Mouse (Mus musculus): ENCODE results near the gene Vwa5b1. TPM values are rescaled to one million over a fixed set of nuclear protein-coding genes. Genes with fewer than 3 reads are reported as not detected.

Vwa5b1 gene
- 0.08 TPM in 1 of 2 replicates, not detected in the other for polyA plus RNA-seq (2012; rRNA removed)

GRCm38 (mm10) chr4:138635428-138636145, at the start of gene Vwa5b1:
TSS of gene Vwa5b1 (minus strand) at chr4:138635884.
- Histone ChIP-seq H3K4me3 (ENCODE audit: insufficient read depth, low read depth, low read length) (no peak within 1 kb of the TSS), H3K4me1 (ENCODE audit: control insufficient read depth, insufficient read depth, low read length) (no peaks in the 10 kb centered on the region), H3K27me3 (replicated peaks; ENCODE audit: control insufficient read depth, insufficient read depth, low read length) (no peaks in the 10 kb centered on the region), H3K27ac (ENCODE audit: insufficient read depth, low read depth, low read length) (no peak within 1 kb of the TSS), H3K36me3 (ENCODE audit: control insufficient read depth, insufficient read depth, low read length) (no peaks in the 10 kb centered on the region)
- DNase-seq, result no peak
- no peak for TF ChIP-seq CTCF (conservative IDR thresholded peaks at IDR 0.05; ENCODE audit: insufficient read depth, insufficient read length, low read depth, low read length)
- WGBS, result 34% methylated on average over 8 of the region's 8 CpGs

DNA sequence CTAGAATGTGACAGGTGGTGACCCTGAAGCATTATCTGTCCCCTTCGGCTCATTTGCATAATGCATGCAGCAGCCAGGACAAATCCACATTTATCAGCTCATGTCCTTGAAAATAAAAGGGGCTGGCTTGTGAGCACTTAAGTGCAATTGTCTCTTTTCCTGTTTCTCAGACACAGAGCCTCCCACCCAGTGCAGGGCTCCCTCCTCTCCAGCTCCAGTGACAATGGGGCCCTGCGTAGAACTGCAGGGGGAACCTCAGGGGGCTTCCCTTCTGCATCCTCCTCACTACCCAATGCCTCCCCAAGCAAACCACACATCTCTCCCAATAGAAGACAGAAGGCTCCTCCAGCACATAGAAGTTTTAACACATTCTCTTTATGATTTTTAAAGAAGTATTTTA, 47.1 kb upstream of the Vwa5b1 start:
- Histone ChIP-seq H3K27me3 (replicated peaks; ENCODE audit: control insufficient read depth, insufficient read depth, low read length) (no peaks in the 10 kb centered on the region), H3K4me1 (ENCODE audit: control insufficient read depth, insufficient read depth, low read length) (no peaks in the 10 kb centered on the region), H3K4me3 (ENCODE audit: insufficient read depth, low read depth, low read length) (no peak overlapping the region), H3K36me3 (ENCODE audit: control insufficient read depth, insufficient read depth, low read length) (no peaks in the 10 kb centered on the region), H3K27ac (ENCODE audit: insufficient read depth, low read depth, low read length) (no peak overlapping the region)
- whole genome bisulfite sequencing, result 66% methylated on average over 2 of the region's 2 CpGs
- TF ChIP-seq POLR2A (IDR thresholded peaks at IDR 0.05; ENCODE audit: low read depth, low read length) (no peak), CTCF (conservative IDR thresholded peaks at IDR 0.05; ENCODE audit: insufficient read depth, insufficient read length, low read depth, low read length) (no peak)
- no peak for DNase-seq

GRCm38 (mm10) chr4:138680124-138680523, 44.4 kb upstream of the Vwa5b1 start:
- H3K36me3 ChIP-seq (ENCODE audit: control insufficient read depth, insufficient read depth, low read length), result no peaks in the 10 kb centered on the region
- H3K4me3 ChIP-seq (ENCODE audit: insufficient read depth, low read depth, low read length), result no peak overlapping the region
- WGBS, result 60% methylated on average over 4 of the region's 4 CpGs
- no peak for TF ChIP-seq POLR2A (IDR thresholded peaks at IDR 0.05; ENCODE audit: low read depth, low read length)
- TF ChIP-seq CTCF (conservative IDR thresholded peaks at IDR 0.05; ENCODE audit: insufficient read depth, insufficient read length, low read depth, low read length), result no peak
- no peaks in the 10 kb centered on the region for H3K4me1 ChIP-seq (ENCODE audit: control insufficient read depth, insufficient read depth, low read length)
- no peak for DNase-seq
- no peak overlapping the region for H3K27ac ChIP-seq (ENCODE audit: insufficient read depth, low read depth, low read length)
- no peaks in the 10 kb centered on the region for H3K27me3 ChIP-seq (replicated peaks; ENCODE audit: control insufficient read depth, insufficient read depth, low read length)

DNA sequence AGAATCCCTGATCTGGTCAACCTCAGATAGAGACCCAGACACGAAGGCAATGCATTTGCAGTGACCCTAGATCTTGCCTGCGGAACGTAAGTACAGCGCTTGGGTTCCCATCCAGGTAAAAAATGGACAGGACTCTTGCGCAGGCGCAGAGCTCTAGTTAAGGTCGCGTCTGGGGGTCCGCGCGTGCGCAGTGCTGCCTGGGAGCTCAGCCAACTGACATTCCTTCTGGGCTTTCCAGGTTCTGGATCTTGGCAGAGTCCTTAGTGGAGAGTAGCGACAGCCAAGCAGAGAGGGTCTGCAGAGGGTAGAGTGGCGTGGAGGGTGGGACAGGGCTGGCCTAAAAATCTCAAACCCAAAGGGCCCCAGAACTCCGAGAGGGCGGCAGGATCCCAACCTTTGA, 41.9 kb upstream of the Vwa5b1 start:
- Histone ChIP-seq H3K36me3 (ENCODE audit: control insufficient read depth, insufficient read depth, low read length) (no peaks in the 10 kb centered on the region), H3K4me1 (ENCODE audit: control insufficient read depth, insufficient read depth, low read length) (no peaks in the 10 kb centered on the region), H3K27me3 (replicated peaks; ENCODE audit: control insufficient read depth, insufficient read depth, low read length) (no peaks in the 10 kb centered on the region), H3K27ac (ENCODE audit: insufficient read depth, low read depth, low read length) (no peak overlapping the region), H3K4me3 (ENCODE audit: insufficient read depth, low read depth, low read length) (no peak overlapping the region)
- no peak for DNase-seq
- WGBS, result 26% methylated on average over 16 of the region's 16 CpGs
- no peak for TF ChIP-seq CTCF (conservative IDR thresholded peaks at IDR 0.05; ENCODE audit: insufficient read depth, insufficient read length, low read depth, low read length)
- no peak for TF ChIP-seq POLR2A (IDR thresholded peaks at IDR 0.05; ENCODE audit: low read depth, low read length)

DNA sequence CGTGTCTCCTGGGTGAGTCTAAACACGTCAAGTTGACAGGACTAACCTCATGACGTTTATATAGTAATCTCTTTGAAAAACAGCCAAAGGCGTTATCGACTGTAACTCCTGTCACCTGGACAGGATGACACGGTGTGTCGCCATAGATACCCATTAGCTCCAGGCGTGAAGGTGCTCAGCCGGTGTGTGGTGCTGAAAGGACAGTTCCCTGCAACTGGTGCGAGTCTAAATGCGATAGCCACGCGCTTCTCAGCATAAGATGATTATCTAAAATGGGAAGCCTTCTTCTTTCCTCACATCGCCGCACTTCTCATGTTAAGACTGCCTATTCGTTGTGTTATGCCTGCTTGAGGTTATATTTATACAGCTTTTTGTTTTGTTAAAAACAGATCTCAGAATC, 40.8 kb upstream of the Vwa5b1 start:
- no peaks in the 10 kb centered on the region for H3K27me3 ChIP-seq (replicated peaks; ENCODE audit: control insufficient read depth, insufficient read depth, low read length)
- H3K27ac ChIP-seq (ENCODE audit: insufficient read depth, low read depth, low read length), result no peak overlapping the region
- TF ChIP-seq CTCF (conservative IDR thresholded peaks at IDR 0.05; ENCODE audit: insufficient read depth, insufficient read length, low read depth, low read length) (no peak), POLR2A (IDR thresholded peaks at IDR 0.05; ENCODE audit: low read depth, low read length) (no peak)
- peak; percentile 28 for DNase-seq
- WGBS, result 13% methylated on average over 16 of the region's 16 CpGs
- no peaks in the 10 kb centered on the region for H3K36me3 ChIP-seq (ENCODE audit: control insufficient read depth, insufficient read depth, low read length)
- no peak overlapping the region for H3K4me3 ChIP-seq (ENCODE audit: insufficient read depth, low read depth, low read length)
- H3K4me1 ChIP-seq (ENCODE audit: control insufficient read depth, insufficient read depth, low read length), result no peaks in the 10 kb centered on the region

DNA sequence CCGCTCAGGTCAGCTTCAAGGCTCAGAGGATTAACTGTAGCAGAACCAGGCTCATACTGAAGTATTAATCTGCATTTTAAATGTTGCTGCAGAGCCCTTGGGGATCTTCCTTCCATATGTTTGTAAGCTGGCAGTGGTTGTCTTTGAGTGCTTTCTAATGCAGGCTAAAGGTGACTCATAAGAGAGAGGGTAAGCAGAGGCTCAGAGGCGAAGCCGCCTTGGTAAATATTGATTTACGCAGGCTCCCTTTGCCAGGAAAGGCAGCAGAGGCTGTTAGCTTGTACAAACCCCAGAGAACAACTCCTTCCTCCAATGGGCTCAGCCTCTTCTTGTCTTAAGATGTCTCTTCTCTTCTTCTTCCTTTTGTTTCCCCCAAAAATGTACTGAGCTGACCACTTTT, 36.5 kb upstream of the Vwa5b1 start:
- TF ChIP-seq CTCF (conservative IDR thresholded peaks at IDR 0.05; ENCODE audit: insufficient read depth, insufficient read length, low read depth, low read length) (no peak), POLR2A (IDR thresholded peaks at IDR 0.05; ENCODE audit: low read depth, low read length) (no peak)
- H3K36me3 ChIP-seq (ENCODE audit: control insufficient read depth, insufficient read depth, low read length), result no peaks in the 10 kb centered on the region
- H3K27ac ChIP-seq (ENCODE audit: insufficient read depth, low read depth, low read length), result no peak overlapping the region
- no peak overlapping the region for H3K4me3 ChIP-seq (ENCODE audit: insufficient read depth, low read depth, low read length)
- H3K4me1 ChIP-seq (ENCODE audit: control insufficient read depth, insufficient read depth, low read length), result no peaks in the 10 kb centered on the region
- no peaks in the 10 kb centered on the region for H3K27me3 ChIP-seq (replicated peaks; ENCODE audit: control insufficient read depth, insufficient read depth, low read length)
- no peak for DNase-seq
- WGBS, result 65% methylated on average over 4 of the region's 4 CpGs

DNA sequence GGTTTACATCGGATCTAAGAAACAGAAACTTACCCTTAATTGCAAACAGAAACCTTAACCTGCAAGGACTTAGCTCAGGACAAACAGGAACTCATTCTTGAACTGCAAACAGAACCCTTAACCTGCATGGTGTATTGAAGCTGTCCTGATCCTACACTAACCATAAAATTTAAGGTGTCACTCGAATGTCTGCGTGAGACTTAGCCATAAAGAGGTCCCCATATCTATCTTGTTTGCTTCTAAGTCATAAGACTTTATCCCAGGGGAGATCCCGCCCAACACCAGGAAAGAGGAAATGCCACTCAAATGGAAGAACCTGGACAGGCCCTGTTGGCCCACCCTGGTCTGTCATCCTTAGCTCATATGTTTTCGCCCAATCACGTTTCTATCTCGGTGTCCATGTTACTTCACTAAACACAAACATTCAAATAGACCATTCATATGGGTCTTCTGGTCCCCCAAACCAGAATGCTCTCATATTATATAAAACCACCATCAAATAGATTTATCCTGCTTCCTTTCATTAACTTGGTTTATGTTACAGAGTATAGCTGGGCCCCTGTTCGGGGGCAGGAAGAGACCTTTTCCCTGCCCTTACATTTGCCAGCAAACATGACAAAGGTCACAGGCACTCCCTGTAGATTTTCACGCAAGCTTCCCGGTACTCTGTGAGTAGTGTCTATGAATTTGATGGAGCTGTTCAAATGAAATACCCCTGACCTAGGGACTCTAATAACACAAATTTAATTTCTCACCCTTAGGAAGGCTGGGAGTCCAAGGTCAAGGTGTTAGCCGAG, 34.6 kb upstream of the Vwa5b1 start:
- Histone ChIP-seq H3K27me3 (replicated peaks; ENCODE audit: control insufficient read depth, insufficient read depth, low read length) (no peaks in the 10 kb centered on the region), H3K4me1 (ENCODE audit: control insufficient read depth, insufficient read depth, low read length) (no peaks in the 10 kb centered on the region), H3K36me3 (ENCODE audit: control insufficient read depth, insufficient read depth, low read length) (no peaks in the 10 kb centered on the region), H3K27ac (ENCODE audit: insufficient read depth, low read depth, low read length) (no peak overlapping the region), H3K4me3 (ENCODE audit: insufficient read depth, low read depth, low read length) (no peak overlapping the region)
- no peak for DNase-seq
- no peak for TF ChIP-seq POLR2A (IDR thresholded peaks at IDR 0.05; ENCODE audit: low read depth, low read length)
- no peak for TF ChIP-seq CTCF (conservative IDR thresholded peaks at IDR 0.05; ENCODE audit: insufficient read depth, insufficient read length, low read depth, low read length)
- 55% methylated on average over 11 of the region's 11 CpGs for WGBS
